Mouse (Mus musculus) midbrain, embryonic 10.5 days (tissue): ENCODE measurements around the gene Qsox2. TPM values are rescaled to one million over a fixed set of nuclear protein-coding genes. Genes with fewer than 3 reads are reported as not detected.

Experiments
- DNase-seq: peaks from one replicate; pipeline ENCODE4 v3.0.0-alpha.2; 2017; ENCODE audit warnings: low spot score
- H3K27ac ChIP-seq: fragments of 300-500 bp; sonication (generic); replicated peaks from 2 replicates; pipeline ENCODE4 v1.5.1; 2016; ENCODE audit warnings: mild to moderate bottlenecking
- H3K27me3 ChIP-seq: fragments of 300-500 bp; sonication (generic); 2 replicates; pipeline ENCODE4 v1.6.1; 2016; ENCODE audit warnings: low read depth, mild to moderate bottlenecking; ENCODE audit not compliant: poor library complexity, severe bottlenecking
- H3K36me3 ChIP-seq: fragments of 300-500 bp; sonication (generic); 2 replicates; pipeline ENCODE4 v1.6.1; 2016; ENCODE audit warnings: mild to moderate bottlenecking, moderate library complexity
- H3K4me1 ChIP-seq: fragments of 300-500 bp; sonication (generic); 2 replicates; pipeline ENCODE4 v1.6.1; 2016
- H3K4me3 ChIP-seq: fragments of 300-500 bp; sonication (generic); 2 replicates; pipeline ENCODE4 v1.5.1; 2016; ENCODE audit warnings: mild to moderate bottlenecking, moderate library complexity
- H3K9me3 ChIP-seq: fragments of 300-500 bp; sonication (generic); replicated peaks from 2 replicates; pipeline ENCODE4 v1.6.1; 2016; ENCODE audit warnings: mild to moderate bottlenecking
- WGBS: fragments of 180-500 bp; shearing (Covaris S2); methylation state at CpG from one replicate; pipeline ENCODE4 v1.1.7; 2016; 5-methylcytosine and 5-hydroxymethylcytosine counted together
- polyA plus RNA-seq: library from polyadenylated mRNA; unstranded; fragments of >200 nt; fragmentation: Nextera tagmentation; extraction: Ambion mirVana; gene quantifications from 2 replicates; pipeline ENCODE4 v1.2.1, GENCODE M21; 2016

Gene Qsox2
- polyA plus RNA-seq = 21.0 and 21.3 TPM in 2 replicates

DNA sequence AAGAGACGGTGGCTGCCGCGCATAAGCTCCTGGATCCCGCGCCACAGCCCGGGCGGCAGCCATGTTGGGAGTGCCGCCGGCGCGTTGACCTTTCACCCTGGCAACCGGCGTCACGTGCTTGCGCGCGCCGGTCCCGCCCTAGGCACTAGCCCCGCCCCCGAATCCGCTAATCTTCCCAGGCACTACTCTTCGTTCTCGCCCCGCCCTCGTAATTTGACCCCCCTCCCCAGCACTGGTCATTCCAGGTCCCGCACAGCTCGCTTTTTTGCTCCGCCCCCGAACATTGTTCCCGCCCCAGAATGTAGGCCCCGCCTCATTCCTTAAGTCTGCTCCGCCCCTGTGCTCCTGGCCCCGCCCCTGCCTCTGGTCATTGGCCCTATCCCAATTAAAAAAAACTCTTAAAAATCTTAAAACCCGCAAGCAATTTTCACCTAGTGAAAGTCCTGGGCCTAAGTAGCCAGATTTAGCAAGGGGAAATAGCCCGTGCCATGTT is at the start of gene Qsox2:
Gene Qsox2, minus strand, starts transcription at position 236 of the 493 bp plus-strand sequence.
- Histone ChIP-seq H3K27ac (peak within 1 kb of the TSS; percentile 94), H3K4me1 (peaks cover 23% of the 10 kb centered on the region), H3K9me3 (no peaks in the 10 kb centered on the region), H3K4me3 (peak within 1 kb of the TSS; percentile 95), H3K27me3 (no peaks in the 10 kb centered on the region), H3K36me3 (peaks cover 4% of the 10 kb centered on the region; the same call in 1 of the 2 replicates)
- peak; percentile 98 for DNase-seq
- WGBS = 1% methylated on average over 36 of the region's 36 CpGs

DNA sequence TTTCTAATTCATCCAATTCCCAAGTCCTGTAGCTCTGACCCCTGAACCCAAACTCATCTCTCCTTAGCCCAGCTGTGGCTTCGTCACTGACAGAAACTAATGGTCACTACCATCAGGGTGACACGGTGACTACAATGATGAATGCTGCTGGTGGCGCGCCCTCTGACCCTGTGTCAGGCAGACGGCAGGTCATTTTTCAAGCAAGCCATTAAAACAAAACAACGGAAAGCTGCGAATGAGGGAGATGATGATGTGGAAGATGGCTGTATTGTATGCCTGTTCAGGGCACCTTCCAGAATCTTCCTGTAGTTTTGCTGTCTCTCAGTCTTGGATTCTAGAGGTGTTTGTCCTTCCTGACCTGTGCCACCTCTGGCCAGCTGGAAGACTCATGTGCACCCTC is 49.1 kb upstream of the Qsox2 start:
- WGBS = 82% methylated on average over 7 of the region's 7 CpGs
- DNase-seq = no peak
- no peaks in the 10 kb centered on the region for H3K36me3 ChIP-seq
- no peaks in the 10 kb centered on the region for H3K9me3 ChIP-seq
- H3K27me3 ChIP-seq = no peaks in the 10 kb centered on the region
- H3K4me3 ChIP-seq = no peak overlapping the region
- peaks cover 3% of the 10 kb centered on the region; the same call in 1 of the 2 replicates for H3K4me1 ChIP-seq
- no peak overlapping the region for H3K27ac ChIP-seq

DNA sequence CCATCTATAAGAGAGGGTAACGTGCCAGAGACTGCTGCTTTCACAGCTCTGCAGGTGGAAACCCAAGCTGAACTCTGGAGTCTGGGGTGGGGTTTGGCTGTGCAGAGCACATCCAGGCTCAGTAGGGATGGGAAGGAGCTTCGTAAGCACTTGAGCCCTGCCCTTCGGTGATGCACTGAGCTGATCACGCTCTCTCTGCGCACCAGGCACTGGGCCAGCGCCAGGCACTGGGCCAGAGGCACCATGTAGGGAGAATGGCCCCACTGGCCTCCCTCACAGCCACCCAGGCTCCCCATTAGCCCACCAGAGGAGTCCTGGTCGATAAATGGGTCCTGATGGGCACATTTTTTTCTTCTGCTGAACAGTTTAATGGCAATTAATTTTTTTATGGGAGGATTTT is 48.5 kb upstream of the Qsox2 start:
- H3K27ac ChIP-seq = no peak overlapping the region
- H3K9me3 ChIP-seq = no peaks in the 10 kb centered on the region
- peaks cover 3% of the 10 kb centered on the region; the same call in 1 of the 2 replicates for H3K4me1 ChIP-seq
- DNase-seq = no peak
- H3K4me3 ChIP-seq = no peak overlapping the region
- no peaks in the 10 kb centered on the region for H3K27me3 ChIP-seq
- H3K36me3 ChIP-seq = no peaks in the 10 kb centered on the region
- WGBS = 81% methylated on average over 7 of the region's 7 CpGs

DNA sequence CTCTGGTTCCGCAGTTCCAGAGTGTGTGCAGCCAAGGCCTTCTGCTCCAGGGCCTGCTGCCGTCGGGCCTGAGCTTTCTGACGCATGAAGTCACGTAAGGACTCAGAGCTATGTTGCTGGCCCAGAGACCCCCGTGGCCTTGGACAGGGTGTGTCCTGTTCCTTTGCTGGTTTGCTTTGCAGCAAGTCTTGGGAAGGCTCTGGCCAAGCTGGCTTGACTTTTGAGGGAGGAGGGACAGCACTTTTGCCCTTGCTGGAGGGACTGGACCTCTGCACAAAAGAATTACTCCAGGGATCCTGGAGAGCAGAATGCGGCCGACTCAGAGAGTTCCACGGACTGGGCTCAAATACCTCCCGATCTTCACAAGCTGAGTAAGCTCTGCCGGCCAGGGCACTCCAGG is 43.3 kb upstream of the Qsox2 start:
- Histone ChIP-seq H3K9me3 (no peaks in the 10 kb centered on the region), H3K27me3 (no peaks in the 10 kb centered on the region), H3K36me3 (no peaks in the 10 kb centered on the region), H3K4me3 (no peak overlapping the region), H3K27ac (peak overlapping the region; percentile 19; the same call in 1 of the 2 replicates), H3K4me1 (no peaks in the 10 kb centered on the region)
- WGBS = 78% methylated on average over 11 of the region's 11 CpGs
- DNase-seq = no peak

DNA sequence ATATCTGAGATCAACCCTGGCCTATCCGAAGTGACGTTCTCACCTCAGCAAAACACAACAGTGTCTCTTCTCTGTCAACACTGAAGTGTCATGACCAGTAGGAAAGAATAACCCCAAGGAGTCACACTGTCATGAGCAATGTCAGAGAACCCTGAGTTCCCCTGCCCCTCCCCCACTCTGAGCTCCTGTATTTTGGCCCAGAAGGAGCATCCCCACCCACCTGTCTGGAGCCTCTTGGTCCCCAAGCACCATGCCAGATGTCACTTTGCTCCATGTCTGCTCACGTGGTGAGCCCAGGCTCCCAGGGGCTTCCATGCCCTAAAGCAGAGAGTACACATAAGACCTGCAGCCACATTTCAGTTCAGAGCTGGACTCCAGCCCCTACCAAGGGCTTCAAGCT is 42.4 kb upstream of the Qsox2 start:
- no peaks in the 10 kb centered on the region for H3K36me3 ChIP-seq
- H3K9me3 ChIP-seq = no peaks in the 10 kb centered on the region
- H3K27me3 ChIP-seq = no peaks in the 10 kb centered on the region
- no peak overlapping the region for H3K4me3 ChIP-seq
- H3K27ac ChIP-seq = no peak overlapping the region
- peaks cover 1% of the 10 kb centered on the region for H3K4me1 ChIP-seq
- 80% methylated on average over 3 of the region's 3 CpGs for WGBS
- DNase-seq = no peak

DNA sequence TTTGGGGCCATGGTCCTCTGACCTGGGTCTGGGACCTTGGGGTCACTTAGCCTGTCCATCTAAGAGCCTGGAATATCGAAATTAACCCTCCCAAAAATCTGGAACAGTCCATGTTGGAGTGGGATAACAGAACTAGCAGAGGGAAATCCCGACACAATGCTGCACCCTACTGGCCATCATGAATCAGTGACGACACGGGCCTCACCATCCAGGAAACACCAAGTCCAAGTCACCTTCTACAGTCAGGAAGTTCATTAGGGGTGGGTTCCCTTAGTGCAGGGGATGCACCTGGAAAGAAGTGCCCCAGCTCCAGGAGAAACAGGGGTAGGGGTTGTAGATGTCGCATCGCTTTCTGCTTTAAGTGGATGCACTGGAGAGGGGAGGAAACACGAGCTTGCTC is 36.3 kb upstream of the Qsox2 start:
- no peaks in the 10 kb centered on the region for H3K9me3 ChIP-seq
- no peaks in the 10 kb centered on the region for H3K36me3 ChIP-seq
- peak; percentile 58 for DNase-seq
- H3K27ac ChIP-seq = no peak overlapping the region
- no peak overlapping the region for H3K4me3 ChIP-seq
- H3K27me3 ChIP-seq = no peaks in the 10 kb centered on the region
- 19% methylated on average over 7 of the region's 7 CpGs for WGBS
- H3K4me1 ChIP-seq = peaks cover 20% of the 10 kb centered on the region

DNA sequence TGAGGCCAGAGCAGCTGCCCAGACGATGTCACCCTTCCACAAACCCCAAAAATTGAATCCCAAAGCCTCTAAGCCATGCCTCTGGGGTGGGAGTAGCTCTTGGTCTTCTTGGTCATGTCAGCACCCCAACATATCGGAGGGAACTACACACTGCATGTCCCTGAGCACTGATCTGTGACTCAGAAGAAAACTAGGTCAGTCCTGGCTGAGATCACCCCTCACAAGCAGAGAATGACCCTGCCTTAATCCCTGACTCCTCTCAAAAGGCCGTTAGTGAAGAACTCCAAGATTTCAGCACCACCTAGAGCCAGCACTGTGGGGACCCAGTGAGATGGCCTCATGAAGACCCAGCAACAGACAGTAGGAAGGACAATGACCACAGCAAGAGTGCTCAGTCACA is 30.9 kb upstream of the Qsox2 start:
- peaks cover 12% of the 10 kb centered on the region for H3K4me1 ChIP-seq
- H3K4me3 ChIP-seq = no peak overlapping the region
- no peaks in the 10 kb centered on the region for H3K27me3 ChIP-seq
- H3K27ac ChIP-seq = no peak overlapping the region
- WGBS = 66% methylated on average over 3 of the region's 3 CpGs
- H3K9me3 ChIP-seq = no peaks in the 10 kb centered on the region
- H3K36me3 ChIP-seq = no peaks in the 10 kb centered on the region
- no peak for DNase-seq

DNA sequence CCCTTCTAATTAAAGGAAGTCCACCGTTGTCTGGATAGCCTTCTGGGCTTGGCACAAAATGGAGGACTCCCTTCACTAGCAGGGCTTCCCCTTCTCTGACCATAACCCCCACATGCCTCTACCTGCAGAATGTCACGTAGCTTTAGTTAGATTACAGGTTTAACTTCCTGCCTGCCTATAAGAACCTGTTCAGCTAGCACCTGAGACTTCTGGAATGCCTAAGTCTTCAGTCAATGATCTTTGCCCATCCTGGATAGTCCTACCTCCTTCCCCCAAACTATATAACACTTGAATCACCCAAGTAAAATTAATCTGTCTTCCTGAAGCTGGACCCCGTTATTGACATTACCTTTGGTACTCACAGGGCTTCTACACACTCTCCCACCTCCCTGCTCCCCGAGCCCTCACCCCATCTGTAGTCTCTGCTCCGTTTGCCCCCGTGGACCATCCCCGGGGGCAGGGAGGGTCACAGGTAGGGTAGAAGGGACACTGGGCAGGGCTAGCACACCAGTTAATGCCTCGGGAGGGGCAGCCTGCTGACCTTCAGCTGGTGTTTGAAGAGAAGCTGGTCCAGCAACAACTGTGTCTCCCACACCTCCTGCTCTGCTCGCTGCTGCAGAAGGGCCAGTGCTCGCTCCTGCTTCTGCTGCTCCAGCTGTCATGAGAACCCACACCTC is 28.9 kb upstream of the Qsox2 start:
- H3K4me1 ChIP-seq = peaks cover 12% of the 10 kb centered on the region
- no peak overlapping the region for H3K27ac ChIP-seq
- WGBS = 90% methylated on average over 10 of the region's 10 CpGs
- H3K27me3 ChIP-seq = no peaks in the 10 kb centered on the region
- no peak for DNase-seq
- H3K9me3 ChIP-seq = no peaks in the 10 kb centered on the region
- no peak overlapping the region for H3K4me3 ChIP-seq
- no peaks in the 10 kb centered on the region for H3K36me3 ChIP-seq

DNA sequence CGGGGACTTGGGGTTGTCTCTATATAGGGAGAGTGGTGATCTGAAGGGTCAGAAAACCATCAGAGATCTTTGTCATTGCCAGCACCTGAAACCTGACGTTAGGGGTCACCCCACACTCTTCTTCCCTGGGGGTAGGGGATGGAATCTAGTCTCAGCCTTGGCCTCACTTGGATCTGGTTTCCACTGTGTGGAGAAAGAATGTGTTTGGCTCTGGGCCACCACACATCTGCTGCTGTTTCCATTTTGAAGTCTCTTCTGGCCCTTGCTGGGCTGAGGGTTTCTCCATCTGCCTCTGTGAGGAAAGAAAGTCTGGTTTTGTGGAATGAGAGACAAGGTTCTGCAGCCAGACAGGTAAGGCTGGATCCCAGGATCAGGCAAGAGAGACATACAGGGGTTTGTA is 27.8 kb upstream of the Qsox2 start:
- H3K27me3 ChIP-seq = no peaks in the 10 kb centered on the region
- no peaks in the 10 kb centered on the region for H3K36me3 ChIP-seq
- no peak overlapping the region for H3K27ac ChIP-seq
- no peaks in the 10 kb centered on the region for H3K9me3 ChIP-seq
- no peak for DNase-seq
- WGBS = 86% methylated on average over 2 of the region's 2 CpGs
- no peak overlapping the region for H3K4me3 ChIP-seq
- H3K4me1 ChIP-seq = peaks cover 11% of the 10 kb centered on the region

DNA sequence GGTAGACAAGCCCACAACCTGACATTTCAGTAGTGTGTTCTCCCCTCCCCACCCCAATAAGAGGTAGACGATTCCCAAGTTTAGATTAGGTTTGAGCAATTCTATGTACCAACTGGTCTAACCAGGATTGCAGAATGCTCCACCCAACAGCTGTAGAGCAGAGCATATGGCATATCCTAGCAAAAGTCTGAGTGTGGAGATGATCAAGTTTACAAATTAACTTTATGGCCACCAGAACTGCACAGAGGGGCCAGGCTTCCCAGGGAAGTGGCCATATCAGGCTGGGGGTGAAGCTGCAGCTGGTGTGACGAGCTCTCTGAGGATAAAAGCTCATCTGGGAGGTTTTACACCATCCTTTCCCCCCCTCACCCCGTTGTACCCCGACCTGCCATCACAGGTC is 27.3 kb upstream of the Qsox2 start:
- no peak overlapping the region for H3K4me3 ChIP-seq
- DNase-seq = no peak
- no peaks in the 10 kb centered on the region for H3K9me3 ChIP-seq
- H3K27ac ChIP-seq = no peak overlapping the region
- 75% methylated on average over 4 of the region's 4 CpGs for WGBS
- peaks cover 7% of the 10 kb centered on the region for H3K4me1 ChIP-seq
- no peaks in the 10 kb centered on the region for H3K27me3 ChIP-seq
- no peaks in the 10 kb centered on the region for H3K36me3 ChIP-seq

DNA sequence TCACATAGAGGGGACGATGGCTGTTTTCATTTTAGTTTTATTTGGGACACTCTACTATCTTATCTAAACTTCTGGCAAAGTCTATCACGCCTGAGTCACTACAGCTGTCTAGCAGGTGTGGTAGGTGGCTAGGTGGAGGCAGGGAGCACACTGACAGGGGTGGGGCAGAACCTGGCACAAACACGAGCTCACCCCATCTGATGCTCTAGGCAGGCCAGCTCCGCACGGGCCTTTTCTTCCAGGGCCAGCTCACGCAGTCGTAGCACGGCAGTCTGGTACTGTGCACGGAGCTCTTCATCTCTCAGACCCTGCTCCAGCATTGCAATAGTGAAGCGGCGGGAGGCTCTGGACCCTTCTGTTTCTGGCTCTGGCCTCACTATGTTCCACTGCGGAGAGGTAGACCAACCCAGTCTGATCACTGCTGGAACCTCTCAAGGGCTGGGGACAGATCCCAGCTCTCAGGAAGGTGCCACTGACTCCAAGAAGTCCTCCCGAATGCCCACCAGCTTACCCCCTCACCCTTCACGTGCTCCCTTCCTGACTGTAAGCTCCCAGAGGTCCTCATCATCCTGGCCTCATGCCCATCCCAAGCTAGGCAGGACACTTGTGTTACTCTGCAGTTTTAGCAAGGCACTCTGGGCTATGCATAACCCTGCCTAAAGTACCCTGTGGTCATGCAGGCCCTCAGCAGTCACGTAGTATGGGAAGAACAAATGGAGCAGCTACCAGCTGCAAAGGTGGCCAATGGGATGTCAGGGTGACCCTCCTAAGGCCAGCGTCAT is 20.2 kb upstream of the Qsox2 start:
- Histone ChIP-seq H3K9me3 (no peaks in the 10 kb centered on the region), H3K36me3 (no peaks in the 10 kb centered on the region), H3K4me1 (no peaks in the 10 kb centered on the region), H3K27ac (no peak overlapping the region), H3K27me3 (no peaks in the 10 kb centered on the region), H3K4me3 (no peak overlapping the region)
- DNase-seq = no peak
- 84% methylated on average over 16 of the region's 16 CpGs for WGBS

DNA sequence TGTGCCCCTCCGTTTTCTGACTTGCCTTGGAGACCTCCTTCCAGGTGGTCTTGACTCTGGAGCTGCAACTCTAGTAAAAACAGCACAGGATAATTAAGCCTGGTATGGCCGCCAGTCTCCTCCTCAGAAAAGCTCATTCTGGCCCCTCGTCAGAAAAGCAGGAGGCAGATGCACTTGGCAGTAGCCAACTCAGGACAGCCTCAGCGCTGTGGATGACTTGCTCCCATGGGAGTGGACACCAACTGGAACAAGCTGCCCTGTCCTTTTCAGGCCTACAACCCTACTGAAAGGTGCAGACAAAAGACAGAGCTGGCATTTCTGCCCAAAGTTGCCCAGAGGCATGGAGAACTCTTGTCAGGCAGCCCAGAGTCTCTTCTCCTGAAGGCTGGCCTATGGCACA is 17.5 kb upstream of the Qsox2 start:
- Histone ChIP-seq H3K4me3 (no peak overlapping the region), H3K9me3 (no peaks in the 10 kb centered on the region), H3K36me3 (no peaks in the 10 kb centered on the region), H3K27ac (no peak overlapping the region), H3K27me3 (no peaks in the 10 kb centered on the region), H3K4me1 (no peaks in the 10 kb centered on the region)
- 70% methylated on average over 4 of the region's 4 CpGs for WGBS
- no peak for DNase-seq
